In genomic region chr3:129724505-129724904, GRCm38 (mm10) we compare ENCODE assay signal across 8 mouse cellular contexts. TPM values are rescaled to one million over a fixed set of nuclear protein-coding genes. Genes with fewer than 3 reads are reported as not detected.
DNase-seq lines count a peak whose midpoint lies in the region; ATAC-seq lines count a peak whose summit lies in the region.

No protein-coding gene starts in this region.

- peaks cover 6% of the 10 kb centered on the region for H3K4me1 ChIP-seq in kidney, embryonic 15.5 days
- no peaks in the 10 kb centered on the region for H3K4me1 ChIP-seq in brown adipose tissue, adult 24 weeks (ENCODE audit: control insufficient read depth, insufficient read depth, insufficient read length, low read length)
- H3K4me1 ChIP-seq in hindbrain, embryonic 11.5 days (replicated peaks; ENCODE audit: control insufficient read depth, insufficient read depth, low read length): no peaks in the 10 kb centered on the region
- H3K4me1 ChIP-seq in midbrain, embryonic 11.5 days (ENCODE audit: control insufficient read depth, insufficient read depth, low read length): peaks cover 2% of the 10 kb centered on the region; the same call in 1 of the 2 replicates

- 66% methylated on average over 5 of the region's 5 CpGs for WGBS in kidney, embryonic 15.5 days
- WGBS in hindbrain, embryonic 11.5 days: 64% methylated on average over 5 of the region's 5 CpGs
- WGBS in midbrain, embryonic 11.5 days: 73% methylated on average over 5 of the region's 5 CpGs

- H3K27me3 ChIP-seq in kidney, embryonic 15.5 days: no peaks in the 10 kb centered on the region
- no peaks in the 10 kb centered on the region for H3K27me3 ChIP-seq in hindbrain, embryonic 11.5 days (ENCODE audit: control insufficient read depth, insufficient read depth, low read length)
- no peaks in the 10 kb centered on the region for H3K27me3 ChIP-seq in midbrain, embryonic 11.5 days (ENCODE audit: control insufficient read depth, insufficient read depth, low read length)

- ATAC-seq in kidney, embryonic 15.5 days (replicated peaks; ENCODE audit: low FRiP score): peak; percentile 30; the same call in 1 of the 2 replicates
- ATAC-seq in hindbrain, embryonic 11.5 days (ENCODE audit: low FRiP score): peak; percentile 53; the same call in 1 of the 2 replicates
- peak; percentile 52 for ATAC-seq in midbrain, embryonic 11.5 days (ENCODE audit: low FRiP score)

- peak overlapping the region; percentile 77 for H3K4me2 ChIP-seq in kidney, embryonic 15.5 days
- H3K4me2 ChIP-seq in hindbrain, embryonic 11.5 days (replicated peaks; ENCODE audit: low read depth, low read length): peak overlapping the region; percentile 44
- peak overlapping the region; percentile 54 for H3K4me2 ChIP-seq in midbrain, embryonic 11.5 days

- H3K36me3 ChIP-seq in kidney, embryonic 15.5 days: no peaks in the 10 kb centered on the region
- H3K36me3 ChIP-seq in hindbrain, embryonic 11.5 days (ENCODE audit: control insufficient read depth, insufficient read depth, low read length): no peaks in the 10 kb centered on the region
- no peaks in the 10 kb centered on the region for H3K36me3 ChIP-seq in midbrain, embryonic 11.5 days (ENCODE audit: control insufficient read depth, insufficient read depth, low read length)

- H3K27ac ChIP-seq in kidney, embryonic 15.5 days: peak overlapping the region; percentile 89
- H3K27ac ChIP-seq in brown adipose tissue, adult 24 weeks (replicated peaks; ENCODE audit: low read depth, low read length): 0 out of 2 replicates have a peak overlapping the region, but pooled peaks have one; percentile 50
- H3K27ac ChIP-seq in hindbrain, embryonic 11.5 days (ENCODE audit: low read depth, low read length): no peak overlapping the region
- H3K27ac ChIP-seq in midbrain, embryonic 11.5 days (ENCODE audit: low read depth, low read length): no peak overlapping the region

- H3K9ac ChIP-seq in kidney, embryonic 15.5 days: peak overlapping the region; percentile 43
- peak overlapping the region; percentile 50 for H3K9ac ChIP-seq in hindbrain, embryonic 11.5 days (ENCODE audit: low read depth, low read length)
- peak overlapping the region; percentile 56 for H3K9ac ChIP-seq in midbrain, embryonic 11.5 days (ENCODE audit: low read length)

- H3K9me3 ChIP-seq in kidney, embryonic 15.5 days (replicated peaks): no peaks in the 10 kb centered on the region
- H3K9me3 ChIP-seq in hindbrain, embryonic 11.5 days (ENCODE audit: control insufficient read depth, low read length): no peaks in the 10 kb centered on the region
- no peaks in the 10 kb centered on the region for H3K9me3 ChIP-seq in midbrain, embryonic 11.5 days (ENCODE audit: control insufficient read depth, low read length)

- H3K4me3 ChIP-seq in kidney, embryonic 15.5 days (replicated peaks): peak overlapping the region; percentile 63
- peak overlapping the region; percentile 98 for H3K4me3 ChIP-seq in brown adipose tissue, adult 24 weeks (ENCODE audit: insufficient read depth, low read depth, low read length)
- peak overlapping the region; percentile 45 for H3K4me3 ChIP-seq in hindbrain, embryonic 11.5 days (ENCODE audit: low read depth, low read length)
- H3K4me3 ChIP-seq in midbrain, embryonic 11.5 days (ENCODE audit: low read depth, low read length): peak overlapping the region; percentile 59

- DNase-seq in kidney, adult 9 months: no peak
- DNase-seq in hindbrain, embryonic 11.5 days (ENCODE audit: low spot score): peak; percentile 4
- DNase-seq in midbrain, embryonic 11.5 days (ENCODE audit: low spot score, missing footprints): no peak
- DNase-seq in adrenal gland, postnatal 10 days: no peak
- no peak for DNase-seq in ovary, adult 18-20 months (ENCODE audit: low spot score)
- DNase-seq in frontal cortex, postnatal 36 days (ENCODE audit: low spot score in 2 of 2): no peak

RNA-seq across cellular contexts. Expression of gene Egf, which starts 30.6 kb away (rescaled TPM):
- 2.1 and 2.3 TPM in 2 replicates for polyA plus RNA-seq in kidney, embryonic 15.5 days (2015; fragmentation: Nextera tagmentation; extraction: Ambion mirVana)
- 0.83 and 1.4 TPM in 2 replicates for polyA plus RNA-seq in brown adipose tissue, adult 24 weeks (2012; ENCODE audit: insufficient read depth, insufficient read length, missing spikeins)
- 1.4 and 2.0 TPM in 2 replicates for polyA plus RNA-seq in hindbrain, embryonic 11.5 days (2014; fragmentation: Nextera tagmentation; extraction: Ambion mirVana)
- polyA plus RNA-seq in midbrain, embryonic 11.5 days (2014; fragmentation: Nextera tagmentation; extraction: Ambion mirVana): 1.1 TPM in 2 replicates
- 1 to 10 TPM in 1 of 2 experiments, under 1 TPM in 1; 0.69 to 3.2 TPM for total RNA-seq in adrenal gland, postnatal 10 days (2021)

Comparison
In these comparisons a context has a peak if more than half of its experiments do, and no peak if none do; other contexts are left out.
1. H3K27ac ChIP-seq: peak in kidney, embryonic 15.5 days (single experiment) and brown adipose tissue, adult 24 weeks (single experiment); none in hindbrain, embryonic 11.5 days (single experiment) and midbrain, embryonic 11.5 days (single experiment).
2. H3K4me3 ChIP-seq: peak in every context shown above with its lines; median percentile 98 in brown adipose tissue, adult 24 weeks; 63 in kidney, embryonic 15.5 days; 59 in midbrain, embryonic 11.5 days; 45 in hindbrain, embryonic 11.5 days.
3. Peak in every context shown above with its lines, with median percentiles within 50 percentile points of each other: ATAC-seq, H3K4me2 ChIP-seq and H3K9ac ChIP-seq.